Mouse (Mus musculus): ENCODE measurements around the gene Smarcad1. TPM values are rescaled to one million over a fixed set of nuclear protein-coding genes. Genes with fewer than 3 reads are reported as not detected.

Smarcad1 gene
- polyA plus RNA-seq, 1 experiment = 10.4 TPM

GRCm38 (mm10) chr6:65126074-65126726 is 83.8 kb downstream of the Smarcad1 start:
- Histone ChIP-seq H3K4me2 (ENCODE audit: low read depth) (no peak overlapping the region), H3K4me3 (no peak overlapping the region), H3ac (ENCODE audit: control insufficient read depth, insufficient read length) (no peak overlapping the region), H3K27me3 (ENCODE audit: control insufficient read depth, insufficient read depth, insufficient read length) (no peaks in the 10 kb centered on the region), H3K79me2 (ENCODE audit: control insufficient read depth, insufficient read depth) (no peaks in the 10 kb centered on the region), H3K36me3 (ENCODE audit: control insufficient read depth, insufficient read depth) (no peaks in the 10 kb centered on the region)
- TF ChIP-seq POLR2AphosphoS2 (IDR thresholded peaks at IDR 0.05; ENCODE audit: insufficient read length, low read depth) (no peak), REST (IDR thresholded peaks at IDR 0.05; ENCODE audit: insufficient read depth, insufficient read length) (no peak), POLR2A (IDR thresholded peaks at IDR 0.05; ENCODE audit: insufficient read length, low read depth) (no peak), MYOG (IDR thresholded peaks at IDR 0.05; ENCODE audit: control insufficient read depth in 1 of 3, insufficient read depth in 1 of 3, insufficient read length in 2 of 3, low read depth in 2 of 3) (no peak), CEBPB (IDR thresholded peaks at IDR 0.05; ENCODE audit: insufficient read depth, poor library complexity, severe bottlenecking) (no peak), TCF12 (IDR thresholded peaks at IDR 0.05; ENCODE audit: insufficient read depth, poor library complexity, severe bottlenecking) (no peak), E2F4 (IDR thresholded peaks at IDR 0.05; ENCODE audit: insufficient read depth) (no peak), MAX (IDR thresholded peaks at IDR 0.05; ENCODE audit: low read depth) (no peak), TCF3 (IDR thresholded peaks at IDR 0.05; ENCODE audit: insufficient read length, low read depth) (no peak), USF1 (IDR thresholded peaks at IDR 0.05; ENCODE audit: low read depth) (no peak), MYOD1 (IDR thresholded peaks at IDR 0.05; ENCODE audit: control insufficient read depth in 1 of 3, insufficient read length in 2 of 3, low read depth in 2 of 3) (no peak), SRF (IDR thresholded peaks at IDR 0.05; ENCODE audit: control insufficient read depth, insufficient read length, low read depth) (no peak)

- Histone ChIP-seq H3K36me3 (ENCODE audit: control insufficient read depth, insufficient read depth) (no peaks in the 10 kb centered on the region), H3K79me2 (ENCODE audit: control insufficient read depth, insufficient read depth) (no peaks in the 10 kb centered on the region), H3K4me3 (no peak overlapping the region), H3ac (ENCODE audit: control insufficient read depth, insufficient read length) (no peak overlapping the region), H3K4me2 (ENCODE audit: low read depth) (no peak overlapping the region), H3K27me3 (ENCODE audit: control insufficient read depth, insufficient read depth, insufficient read length) (no peaks in the 10 kb centered on the region)
- TF ChIP-seq REST (IDR thresholded peaks at IDR 0.05; ENCODE audit: insufficient read depth, insufficient read length) = no peak
- no peak for TF ChIP-seq POLR2AphosphoS2 (IDR thresholded peaks at IDR 0.05; ENCODE audit: insufficient read length, low read depth)
- no peak for TF ChIP-seq USF1 (IDR thresholded peaks at IDR 0.05; ENCODE audit: low read depth)
- TF ChIP-seq MYOG (IDR thresholded peaks at IDR 0.05; ENCODE audit: control insufficient read depth in 1 of 3, insufficient read depth in 1 of 3, insufficient read length in 2 of 3, low read depth in 2 of 3) = no peak
- TF ChIP-seq SRF (IDR thresholded peaks at IDR 0.05; ENCODE audit: control insufficient read depth, insufficient read length, low read depth) = no peak
- no peak for TF ChIP-seq MYOD1 (IDR thresholded peaks at IDR 0.05; ENCODE audit: control insufficient read depth in 1 of 3, insufficient read length in 2 of 3, low read depth in 2 of 3)
- TF ChIP-seq TCF12 (IDR thresholded peaks at IDR 0.05; ENCODE audit: insufficient read depth, poor library complexity, severe bottlenecking) = no peak
- TF ChIP-seq MAX (IDR thresholded peaks at IDR 0.05; ENCODE audit: low read depth) = no peak
- no peak for TF ChIP-seq TCF3 (IDR thresholded peaks at IDR 0.05; ENCODE audit: insufficient read length, low read depth)
- TF ChIP-seq E2F4 (IDR thresholded peaks at IDR 0.05; ENCODE audit: insufficient read depth) = no peak
- no peak for TF ChIP-seq CEBPB (IDR thresholded peaks at IDR 0.05; ENCODE audit: insufficient read depth, poor library complexity, severe bottlenecking)
- no peak for TF ChIP-seq POLR2A (IDR thresholded peaks at IDR 0.05; ENCODE audit: insufficient read length, low read depth)
These were observed 90.0 kb downstream of the Smarcad1 start for GRCm38 (mm10) chr6:65132376-65132775.

- no peaks in the 10 kb centered on the region for H3K27me3 ChIP-seq (ENCODE audit: control insufficient read depth, insufficient read depth, insufficient read length)
These were observed 95.4 kb downstream of the Smarcad1 start for GRCm38 (mm10) chr6:65137802-65138201.

GRCm38 (mm10) chr6:65138243-65138642 is 95.9 kb downstream of the Smarcad1 start:
- Histone ChIP-seq H3ac (ENCODE audit: control insufficient read depth, insufficient read length) (no peak overlapping the region), H3K27me3 (ENCODE audit: control insufficient read depth, insufficient read depth, insufficient read length) (no peaks in the 10 kb centered on the region), H3K4me3 (no peak overlapping the region), H3K4me2 (ENCODE audit: low read depth) (no peak overlapping the region), H3K36me3 (ENCODE audit: control insufficient read depth, insufficient read depth) (no peaks in the 10 kb centered on the region), H3K79me2 (ENCODE audit: control insufficient read depth, insufficient read depth) (no peaks in the 10 kb centered on the region)
- TF ChIP-seq TCF3 (IDR thresholded peaks at IDR 0.05; ENCODE audit: insufficient read length, low read depth) = no peak
- TF ChIP-seq CEBPB (IDR thresholded peaks at IDR 0.05; ENCODE audit: insufficient read depth, poor library complexity, severe bottlenecking) = no peak
- no peak for TF ChIP-seq TCF12 (IDR thresholded peaks at IDR 0.05; ENCODE audit: insufficient read depth, poor library complexity, severe bottlenecking)
- no peak for TF ChIP-seq USF1 (IDR thresholded peaks at IDR 0.05; ENCODE audit: low read depth)
- no peak for TF ChIP-seq SRF (IDR thresholded peaks at IDR 0.05; ENCODE audit: control insufficient read depth, insufficient read length, low read depth)
- no peak for TF ChIP-seq MYOD1 (IDR thresholded peaks at IDR 0.05; ENCODE audit: control insufficient read depth in 1 of 3, insufficient read length in 2 of 3, low read depth in 2 of 3)
- no peak for TF ChIP-seq MAX (IDR thresholded peaks at IDR 0.05; ENCODE audit: low read depth)

More at GRCm38 (mm10) chr6:65137802-65138201, 95.4 kb downstream of the Smarcad1 start:
- H3K4me2 ChIP-seq (ENCODE audit: low read depth) = no peak overlapping the region
- H3ac ChIP-seq (ENCODE audit: control insufficient read depth, insufficient read length) = no peak overlapping the region
- TF ChIP-seq TCF3 (IDR thresholded peaks at IDR 0.05; ENCODE audit: insufficient read length, low read depth) = no peak
- no peak for TF ChIP-seq MAX (IDR thresholded peaks at IDR 0.05; ENCODE audit: low read depth)
- H3K4me3 ChIP-seq = no peak overlapping the region
- H3K79me2 ChIP-seq (ENCODE audit: control insufficient read depth, insufficient read depth) = no peaks in the 10 kb centered on the region
- H3K36me3 ChIP-seq (ENCODE audit: control insufficient read depth, insufficient read depth) = no peaks in the 10 kb centered on the region

- H3K27me3 ChIP-seq (ENCODE audit: control insufficient read depth, insufficient read depth, insufficient read length) = peaks cover 8% of the 10 kb centered on the region
- H3K79me2 ChIP-seq (ENCODE audit: control insufficient read depth, insufficient read depth) = no peaks in the 10 kb centered on the region
- peak overlapping the region; percentile 37 for H3K4me2 ChIP-seq (ENCODE audit: low read depth)
- TF ChIP-seq REST (IDR thresholded peaks at IDR 0.05; ENCODE audit: insufficient read depth, insufficient read length) (no peak), TCF3 (IDR thresholded peaks at IDR 0.05; ENCODE audit: insufficient read length, low read depth) (no peak), E2F4 (IDR thresholded peaks at IDR 0.05; ENCODE audit: insufficient read depth) (no peak)
- no peaks in the 10 kb centered on the region for H3K36me3 ChIP-seq (ENCODE audit: control insufficient read depth, insufficient read depth)
- H3K4me3 ChIP-seq = no peak overlapping the region
- H3ac ChIP-seq (ENCODE audit: control insufficient read depth, insufficient read length) = no peak overlapping the region
These were observed 97.8 kb downstream of the Smarcad1 start for GRCm38 (mm10) chr6:65140082-65140749.
